Mouse (Mus musculus): ENCODE measurements around the gene Micu1. TPM values are rescaled to one million over a fixed set of nuclear protein-coding genes. Genes with fewer than 3 reads are reported as not detected.
A peak's percentile ranks its signal among the peaks of the same experiment; 100 is the strongest.

Gene Micu1
- 21.1 and 23.6 TPM in 2 replicates for total RNA-seq (2012; rRNA removed)

- Histone ChIP-seq H3K9me3 (ENCODE audit: control insufficient read depth, insufficient read depth, low read depth, low read length) (no peaks in the 10 kb centered on the region), H3K9ac (ENCODE audit: insufficient read depth, low read depth, low read length, poor library complexity, severe bottlenecking) (peak within 1 kb of the TSS; percentile 62), H3K4me1 (ENCODE audit: control insufficient read depth in 2 of 2, insufficient read depth in 2 of 2, low read length in 2 of 2, poor library complexity in 1 of 2) (peaks cover 5 to 7% of the 10 kb centered on the region in 2 experiments; a peak in 2 of 4 replicates), H3K27ac (ENCODE audit: insufficient read depth, low read depth, low read length, poor library complexity, severe bottlenecking) (no peak within 1 kb of the TSS), H3K4me3 (ENCODE audit: insufficient read depth in 1 of 2, low read depth in 1 of 2, low read length in 2 of 2, poor library complexity in 1 of 2, severe bottlenecking in 1 of 2) (peak within 1 kb of the TSS; percentile 67 to 81), H3K36me3 (ENCODE audit: control insufficient read depth, insufficient read depth, low read length, poor library complexity, severe bottlenecking) (no peaks in the 10 kb centered on the region)
- in situ Hi-C loops (cut with MboI; ENCODE audit: low sequenced_read_pairs in 2 of 2, unreplicated experiment in 2 of 2): no loop called here
- TF ChIP-seq CHD2 (IDR thresholded peaks at IDR 0.05; ENCODE audit: low read depth, low read length): no peak; the same call in 1 of the 2 replicates
- no peak for TF ChIP-seq MAFK (IDR thresholded peaks at IDR 0.05; ENCODE audit: insufficient read depth, low read depth, low read length)
- TF ChIP-seq HCFC1 (IDR thresholded peaks at IDR 0.05; ENCODE audit: borderline replicate concordance, insufficient read depth, low read length): no peak
- no peak for TF ChIP-seq ZC3H11A (IDR thresholded peaks at IDR 0.05; ENCODE audit: borderline replicate concordance, low read depth, low read length)
- no peak for TF ChIP-seq ZNF384 (IDR thresholded peaks at IDR 0.05; ENCODE audit: low read depth, low read length)
- peak; percentile 98 for DNase-seq (ENCODE audit: low read depth, low spot score)
These were observed at the start of gene Micu1 for GRCm38 (mm10) chr10:59702207-59703032. Micu1 (plus strand) TSS chr10:59702477.

GRCm38 (mm10) chr10:59656799-59657198 is 45.5 kb upstream of the Micu1 start:
- Histone ChIP-seq H3K9me3 (ENCODE audit: control insufficient read depth, insufficient read depth, low read depth, low read length) (no peaks in the 10 kb centered on the region), H3K36me3 (ENCODE audit: control insufficient read depth, insufficient read depth, low read length, poor library complexity, severe bottlenecking) (no peaks in the 10 kb centered on the region), H3K9ac (ENCODE audit: insufficient read depth, low read depth, low read length, poor library complexity, severe bottlenecking) (no peak overlapping the region), H3K27ac (ENCODE audit: insufficient read depth, low read depth, low read length, poor library complexity, severe bottlenecking) (no peak overlapping the region), H3K4me3 (ENCODE audit: insufficient read depth in 1 of 2, low read depth in 1 of 2, low read length in 2 of 2, poor library complexity in 1 of 2, severe bottlenecking in 1 of 2) (no peak overlapping the region), H3K4me1 (ENCODE audit: control insufficient read depth in 2 of 2, insufficient read depth in 2 of 2, low read length in 2 of 2, poor library complexity in 1 of 2) (no peaks in the 10 kb centered on the region)
- TF ChIP-seq CHD2 (IDR thresholded peaks at IDR 0.05; ENCODE audit: low read depth, low read length): no peak
- no peak for TF ChIP-seq ZNF384 (IDR thresholded peaks at IDR 0.05; ENCODE audit: low read depth, low read length)
- no peak for TF ChIP-seq HCFC1 (IDR thresholded peaks at IDR 0.05; ENCODE audit: borderline replicate concordance, insufficient read depth, low read length)
- TF ChIP-seq MAFK (IDR thresholded peaks at IDR 0.05; ENCODE audit: insufficient read depth, low read depth, low read length): no peak
- DNase-seq (ENCODE audit: low read depth, low spot score): no peak
- in situ Hi-C loops (cut with MboI; ENCODE audit: low sequenced_read_pairs in 2 of 2, unreplicated experiment in 2 of 2): no loop called here

GRCm38 (mm10) chr10:59664765-59665164 is 37.5 kb upstream of the Micu1 start:
- Histone ChIP-seq H3K9me3 (ENCODE audit: control insufficient read depth, insufficient read depth, low read depth, low read length) (no peaks in the 10 kb centered on the region), H3K27ac (ENCODE audit: insufficient read depth, low read depth, low read length, poor library complexity, severe bottlenecking) (no peak overlapping the region), H3K9ac (ENCODE audit: insufficient read depth, low read depth, low read length, poor library complexity, severe bottlenecking) (no peak overlapping the region), H3K4me3 (ENCODE audit: insufficient read depth in 1 of 2, low read depth in 1 of 2, low read length in 2 of 2, poor library complexity in 1 of 2, severe bottlenecking in 1 of 2) (no peak overlapping the region), H3K36me3 (ENCODE audit: control insufficient read depth, insufficient read depth, low read length, poor library complexity, severe bottlenecking) (no peaks in the 10 kb centered on the region), H3K4me1 (ENCODE audit: control insufficient read depth in 2 of 2, insufficient read depth in 2 of 2, low read length in 2 of 2, poor library complexity in 1 of 2) (no peaks in the 10 kb centered on the region)
- TF ChIP-seq HCFC1 (IDR thresholded peaks at IDR 0.05; ENCODE audit: borderline replicate concordance, insufficient read depth, low read length): no peak
- no peak for TF ChIP-seq MAFK (IDR thresholded peaks at IDR 0.05; ENCODE audit: insufficient read depth, low read depth, low read length)
- no peak for TF ChIP-seq ZNF384 (IDR thresholded peaks at IDR 0.05; ENCODE audit: low read depth, low read length)
- TF ChIP-seq ZC3H11A (IDR thresholded peaks at IDR 0.05; ENCODE audit: borderline replicate concordance, low read depth, low read length): no peak
- TF ChIP-seq CHD2 (IDR thresholded peaks at IDR 0.05; ENCODE audit: low read depth, low read length): no peak
- in situ Hi-C loops (cut with MboI; ENCODE audit: low sequenced_read_pairs in 2 of 2, unreplicated experiment in 2 of 2): no loop called here
- DNase-seq (ENCODE audit: low read depth, low spot score): no peak

GRCm38 (mm10) chr10:59665503-59666291 is 36.6 kb upstream of the Micu1 start:
- TF ChIP-seq ZNF384 (IDR thresholded peaks at IDR 0.05; ENCODE audit: low read depth, low read length) (no peak), CHD2 (IDR thresholded peaks at IDR 0.05; ENCODE audit: low read depth, low read length) (no peak), MAFK (IDR thresholded peaks at IDR 0.05; ENCODE audit: insufficient read depth, low read depth, low read length) (no peak), ZC3H11A (IDR thresholded peaks at IDR 0.05; ENCODE audit: borderline replicate concordance, low read depth, low read length) (no peak), HCFC1 (IDR thresholded peaks at IDR 0.05; ENCODE audit: borderline replicate concordance, insufficient read depth, low read length) (no peak)
- H3K9ac ChIP-seq (ENCODE audit: insufficient read depth, low read depth, low read length, poor library complexity, severe bottlenecking): no peak overlapping the region
- in situ Hi-C loops (cut with MboI; ENCODE audit: low sequenced_read_pairs in 2 of 2, unreplicated experiment in 2 of 2): no loop called here
- no peak overlapping the region for H3K27ac ChIP-seq (ENCODE audit: insufficient read depth, low read depth, low read length, poor library complexity, severe bottlenecking)
- no peaks in the 10 kb centered on the region for H3K9me3 ChIP-seq (ENCODE audit: control insufficient read depth, insufficient read depth, low read depth, low read length)
- H3K4me1 ChIP-seq (ENCODE audit: control insufficient read depth in 2 of 2, insufficient read depth in 2 of 2, low read length in 2 of 2, poor library complexity in 1 of 2): no peaks in the 10 kb centered on the region
- DNase-seq (ENCODE audit: low read depth, low spot score): no peak
- H3K36me3 ChIP-seq (ENCODE audit: control insufficient read depth, insufficient read depth, low read length, poor library complexity, severe bottlenecking): no peaks in the 10 kb centered on the region
- H3K4me3 ChIP-seq (ENCODE audit: insufficient read depth in 1 of 2, low read depth in 1 of 2, low read length in 2 of 2, poor library complexity in 1 of 2, severe bottlenecking in 1 of 2): no peak overlapping the region
